Mouse (Mus musculus) liver, adult 2 months (tissue): ENCODE measurements around the gene Dus2. TPM values are rescaled to one million over a fixed set of nuclear protein-coding genes. Genes with fewer than 3 reads are reported as not detected.

Source experiments
- DNase-seq: peaks from one replicate; pipeline ENCODE4 v3.0.0-alpha.2; 2011; ENCODE audit warnings: low read depth, low spot score; ENCODE audit errors: extremely low read depth
- H3K27ac ChIP-seq: fragments of 200-500 bp; replicated peaks from 2 replicates; pipeline ENCODE4 v1.5.1; 2012; ENCODE audit warnings: low read depth, mild to moderate bottlenecking, control low read depth, inconsistent platforms, low read length; ENCODE audit not compliant: insufficient read depth
- H3K27me3 ChIP-seq: fragments of 200-500 bp; 2 replicates; pipeline ENCODE4 v1.6.1; 2012; ENCODE audit warnings: mild to moderate bottlenecking, moderate library complexity, low read length, inconsistent platforms; ENCODE audit not compliant: control insufficient read depth, insufficient read depth
- H3K36me3 ChIP-seq: fragments of 200-500 bp; 2 replicates; pipeline ENCODE4 v1.6.1; 2012; ENCODE audit warnings: low read length, inconsistent platforms; ENCODE audit not compliant: control insufficient read depth, insufficient read depth
- H3K4me1 ChIP-seq: fragments of 200-500 bp; 2 replicates; pipeline ENCODE4 v1.6.1; 2011; ENCODE audit warnings: low read length; ENCODE audit not compliant: control insufficient read depth, insufficient read depth
- H3K4me3 ChIP-seq: fragments of 200-500 bp; 2 replicates; pipeline ENCODE4 v1.5.1; 2011; ENCODE audit warnings: low read depth, mild to moderate bottlenecking, control low read depth, low read length, moderate library complexity; ENCODE audit not compliant: insufficient read depth
- H3K79me2 ChIP-seq: fragments of 200-500 bp; 2 replicates; pipeline ENCODE4 v1.6.1; 2012; ENCODE audit warnings: inconsistent platforms, mild to moderate bottlenecking, low read length, moderate library complexity; ENCODE audit not compliant: control insufficient read depth, insufficient read depth
- H3K9ac ChIP-seq: fragments of 200-500 bp; 2 replicates; pipeline ENCODE4 v1.6.1; 2012; ENCODE audit warnings: low read depth, mild to moderate bottlenecking, control low read depth, inconsistent platforms, low read length
- CTCF ChIP-seq: fragments of 200-500 bp; IDR thresholded peaks from 2 replicates; pipeline ENCODE4 v1.5.1; 2011; ENCODE audit warnings: low read depth, low read length, control low read depth
- POLR2A ChIP-seq: fragments of 200-500 bp; IDR thresholded peaks from 2 replicates; pipeline ENCODE4 v1.6.1; 2011; ENCODE audit warnings: low read length, control low read depth; ENCODE audit not compliant: insufficient read depth; ENCODE audit errors: extremely low read depth
- WGBS: fragments of 180-500 bp; shearing (Covaris S2); methylation state at CpG from one replicate; pipeline ENCODE4 v1.1.7; 2018; 5-methylcytosine and 5-hydroxymethylcytosine counted together
- polyA plus RNA-seq: library from polyadenylated mRNA; depleted of rRNA; stranded (reverse); fragments of >200 nt; gene quantifications from 2 replicates; pipeline ENCODE4 v1.2.3, GENCODE M21; 2012
- total RNA-seq: library from RNA; depleted of rRNA; stranded (reverse); fragments of >200 nt; gene quantifications from 2 replicates; pipeline ENCODE4 v1.2.3, GENCODE M21; 2014

Dus2 gene
- total and polyA plus RNA-seq, 2 experiments: 6.8 to 7.1 TPM

GRCm38 (mm10) chr8:106074236-106074635 is 83.1 kb downstream of the Dus2 start:
- no peaks in the 10 kb centered on the region for H3K27me3 ChIP-seq
- H3K4me1 ChIP-seq: peaks cover 27% of the 10 kb centered on the region; the same call in 1 of the 2 replicates
- H3K4me3 ChIP-seq: no peak overlapping the region
- peak overlapping the region; percentile 44; the same call in 1 of the 2 replicates for H3K27ac ChIP-seq
- DNase-seq: peak; percentile 59
- peaks cover 26% of the 10 kb centered on the region for H3K79me2 ChIP-seq
- H3K36me3 ChIP-seq: peaks cover 2% of the 10 kb centered on the region; the same call in 1 of the 2 replicates
- H3K9ac ChIP-seq: no peak overlapping the region
- TF ChIP-seq CTCF (no peak), POLR2A (no peak)

- WGBS: 23% methylated on average over 1 of the region's 1 CpGs
- no peak overlapping the region for H3K9ac ChIP-seq
- no peaks in the 10 kb centered on the region for H3K27me3 ChIP-seq
- peak; percentile 43 for DNase-seq
- peaks cover 5% of the 10 kb centered on the region; the same call in 1 of the 2 replicates for H3K36me3 ChIP-seq
- H3K4me1 ChIP-seq: peaks cover 25% of the 10 kb centered on the region; the same call in 1 of the 2 replicates
- TF ChIP-seq CTCF (no peak), POLR2A (no peak)
- no peak overlapping the region for H3K4me3 ChIP-seq
- H3K79me2 ChIP-seq: peaks cover 26% of the 10 kb centered on the region
- H3K27ac ChIP-seq: peak overlapping the region; percentile 29; the same call in 1 of the 2 replicates
These were observed 83.5 kb downstream of the Dus2 start for GRCm38 (mm10) chr8:106074659-106075058.

GRCm38 (mm10) chr8:106075161-106075862 is 84.2 kb downstream of the Dus2 start:
- H3K36me3 ChIP-seq: peaks cover 5% of the 10 kb centered on the region; the same call in 1 of the 2 replicates
- peaks cover 24% of the 10 kb centered on the region; the same call in 1 of the 2 replicates for H3K4me1 ChIP-seq
- H3K27me3 ChIP-seq: no peaks in the 10 kb centered on the region
- peaks cover 25% of the 10 kb centered on the region for H3K79me2 ChIP-seq
- 23% methylated on average over 9 of the region's 9 CpGs for WGBS
- TF ChIP-seq POLR2A: no peak
- TF ChIP-seq CTCF: 0 out of 2 replicates have a peak, but pooled peaks have one; percentile 4
- H3K4me3 ChIP-seq: no peak overlapping the region
- H3K27ac ChIP-seq: no peak overlapping the region
- no peak overlapping the region for H3K9ac ChIP-seq
- peak; percentile 71 for DNase-seq

- Histone ChIP-seq H3K79me2 (peaks cover 22% of the 10 kb centered on the region), H3K27ac (no peak overlapping the region)
These were observed 84.7 kb downstream of the Dus2 start for GRCm38 (mm10) chr8:106075863-106076174.

GRCm38 (mm10) chr8:106076612-106077011 is 85.5 kb downstream of the Dus2 start:
- H3K4me1 ChIP-seq: peaks cover 20% of the 10 kb centered on the region; the same call in 1 of the 2 replicates
- 83% methylated on average over 5 of the region's 5 CpGs for WGBS
- H3K9ac ChIP-seq: no peak overlapping the region
- TF ChIP-seq CTCF: no peak; the same call in 1 of the 2 replicates
- TF ChIP-seq POLR2A: no peak
- H3K79me2 ChIP-seq: peaks cover 21% of the 10 kb centered on the region
- H3K36me3 ChIP-seq: peaks cover 7% of the 10 kb centered on the region; the same call in 1 of the 2 replicates
- H3K4me3 ChIP-seq: no peak overlapping the region
- no peaks in the 10 kb centered on the region for H3K27me3 ChIP-seq
- DNase-seq: peak; percentile 48
- no peak overlapping the region for H3K27ac ChIP-seq

More at GRCm38 (mm10) chr8:106075863-106076174, 84.7 kb downstream of the Dus2 start:
- Histone ChIP-seq H3K4me1 (peaks cover 21% of the 10 kb centered on the region; the same call in 1 of the 2 replicates), H3K4me3 (no peak overlapping the region), H3K27me3 (no peaks in the 10 kb centered on the region), H3K36me3 (peaks cover 5% of the 10 kb centered on the region; the same call in 1 of the 2 replicates), H3K9ac (no peak overlapping the region)
- DNase-seq: no peak
- WGBS: 88% methylated on average over 5 of the region's 5 CpGs
- TF ChIP-seq POLR2A (no peak), CTCF (no peak)

- no peak overlapping the region for H3K9ac ChIP-seq
- peaks cover 20% of the 10 kb centered on the region; the same call in 1 of the 2 replicates for H3K4me1 ChIP-seq
- peaks cover 21% of the 10 kb centered on the region for H3K79me2 ChIP-seq
- peaks cover 7% of the 10 kb centered on the region; the same call in 1 of the 2 replicates for H3K36me3 ChIP-seq
- DNase-seq: no peak
- H3K27ac ChIP-seq: no peak overlapping the region
- no peak overlapping the region for H3K4me3 ChIP-seq
- TF ChIP-seq CTCF (0 out of 2 replicates have a peak, but pooled peaks have one; percentile 1), POLR2A (no peak)
- WGBS: 94% methylated on average over 1 of the region's 1 CpGs
- H3K27me3 ChIP-seq: no peaks in the 10 kb centered on the region
These were observed 86.4 kb downstream of the Dus2 start for GRCm38 (mm10) chr8:106077452-106078067.
